Mouse (Mus musculus): ENCODE measurements at regions not wholly inside any gene's neighbourhood (a gene's known extent, or its start where the extent isn't known, plus 50 kb on each side); places are given as distances from the start of the nearest gene placed in this dataset.

DNA sequence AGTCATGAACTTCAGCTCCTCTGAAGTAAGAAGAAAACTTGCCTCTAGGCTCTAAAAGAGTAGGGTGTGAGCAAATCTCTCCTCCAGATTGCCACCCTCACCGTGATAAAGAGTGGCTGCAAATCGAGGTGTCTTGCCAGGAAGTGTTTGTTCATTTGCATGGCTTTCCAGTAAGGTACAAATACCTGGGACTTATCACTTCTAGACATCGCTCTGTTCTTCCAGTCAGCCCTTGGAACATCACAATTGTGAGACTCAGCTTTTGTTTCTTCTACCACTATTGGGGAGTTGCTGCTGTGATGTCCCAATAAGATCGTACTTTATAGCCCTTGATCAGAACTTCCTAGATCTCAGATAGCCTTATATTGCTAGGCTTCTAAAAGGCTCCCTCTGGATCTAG lies 566.9 kb upstream of the A1bg start:
- TF ChIP-seq EP300 (IDR thresholded peaks at IDR 0.05; ENCODE audit: low read depth) (no peak), CTCF (IDR thresholded peaks at IDR 0.05; ENCODE audit: low read depth) (no peak)

Measured in heart, postnatal 0 days (tissue).